Mouse (Mus musculus): ENCODE data around the gene Cyp24a1. TPM values are rescaled to one million over a fixed set of nuclear protein-coding genes. Genes with fewer than 3 reads are reported as not detected.

Gene Cyp24a1
- polyA plus RNA-seq, 1 experiment: 0.04 TPM

- Histone ChIP-seq H3K27ac (ENCODE audit: control insufficient read depth, insufficient read depth, low read length) (no peak overlapping the region), H3K36me3 (ENCODE audit: control insufficient read depth, insufficient read depth, low read length) (no peaks in the 10 kb centered on the region), H3K4me3 (ENCODE audit: control insufficient read depth, insufficient read depth, low read length) (no peak overlapping the region), H3K27me3 (ENCODE audit: control insufficient read depth, insufficient read depth, low read length) (no peaks in the 10 kb centered on the region), H3K4me1 (replicated peaks; ENCODE audit: control insufficient read depth, insufficient read depth, low read length) (no peaks in the 10 kb centered on the region)
- DNase-seq: peak; percentile 63
- TF ChIP-seq CTCF (IDR thresholded peaks at IDR 0.05; ENCODE audit: borderline replicate concordance, control insufficient read depth, extremely low read depth, insufficient read depth, low read length, poor library complexity) (no peak), POLR2A (IDR thresholded peaks at IDR 0.05; ENCODE audit: control insufficient read depth, extremely low read depth, insufficient read depth, low read length, poor library complexity) (no peak)
- 15% methylated on average over 9 of the region's 9 CpGs for WGBS
Observed at GRCm38 (mm10) chr2:170450933-170451332, 46.0 kb downstream of the Cyp24a1 start.

GRCm38 (mm10) chr2:170447651-170448050, 49.3 kb downstream of the Cyp24a1 start:
- TF ChIP-seq POLR2A (IDR thresholded peaks at IDR 0.05; ENCODE audit: control insufficient read depth, extremely low read depth, insufficient read depth, low read length, poor library complexity) (no peak), CTCF (IDR thresholded peaks at IDR 0.05; ENCODE audit: borderline replicate concordance, control insufficient read depth, extremely low read depth, insufficient read depth, low read length, poor library complexity) (no peak)
- Histone ChIP-seq H3K36me3 (ENCODE audit: control insufficient read depth, insufficient read depth, low read length) (no peaks in the 10 kb centered on the region), H3K27me3 (ENCODE audit: control insufficient read depth, insufficient read depth, low read length) (no peaks in the 10 kb centered on the region), H3K4me1 (replicated peaks; ENCODE audit: control insufficient read depth, insufficient read depth, low read length) (no peaks in the 10 kb centered on the region), H3K27ac (ENCODE audit: control insufficient read depth, insufficient read depth, low read length) (no peak overlapping the region), H3K4me3 (ENCODE audit: control insufficient read depth, insufficient read depth, low read length) (no peak overlapping the region)
- WGBS: 85% methylated on average over 10 of the region's 10 CpGs
- DNase-seq: no peak

GRCm38 (mm10) chr2:170446843-170447383, 50.0 kb downstream of the Cyp24a1 start:
- TF ChIP-seq CTCF (IDR thresholded peaks at IDR 0.05; ENCODE audit: borderline replicate concordance, control insufficient read depth, extremely low read depth, insufficient read depth, low read length, poor library complexity) (no peak), POLR2A (IDR thresholded peaks at IDR 0.05; ENCODE audit: control insufficient read depth, extremely low read depth, insufficient read depth, low read length, poor library complexity) (no peak)
- no peaks in the 10 kb centered on the region for H3K4me1 ChIP-seq (replicated peaks; ENCODE audit: control insufficient read depth, insufficient read depth, low read length)
- no peak overlapping the region for H3K27ac ChIP-seq (ENCODE audit: control insufficient read depth, insufficient read depth, low read length)
- WGBS: 88% methylated on average over 5 of the region's 5 CpGs
- H3K36me3 ChIP-seq (ENCODE audit: control insufficient read depth, insufficient read depth, low read length): no peaks in the 10 kb centered on the region
- H3K27me3 ChIP-seq (ENCODE audit: control insufficient read depth, insufficient read depth, low read length): no peaks in the 10 kb centered on the region
- no peak for DNase-seq
- H3K4me3 ChIP-seq (ENCODE audit: control insufficient read depth, insufficient read depth, low read length): no peak overlapping the region

GRCm38 (mm10) chr2:170445861-170446260, 51.1 kb downstream of the Cyp24a1 start:
- H3K27ac ChIP-seq (ENCODE audit: control insufficient read depth, insufficient read depth, low read length): no peak overlapping the region
- H3K4me3 ChIP-seq (ENCODE audit: control insufficient read depth, insufficient read depth, low read length): no peak overlapping the region
- no peaks in the 10 kb centered on the region for H3K27me3 ChIP-seq (ENCODE audit: control insufficient read depth, insufficient read depth, low read length)
- no peak for DNase-seq
- no peaks in the 10 kb centered on the region for H3K4me1 ChIP-seq (replicated peaks; ENCODE audit: control insufficient read depth, insufficient read depth, low read length)
- WGBS: 76% methylated on average over 5 of the region's 5 CpGs
- no peak for TF ChIP-seq CTCF (IDR thresholded peaks at IDR 0.05; ENCODE audit: borderline replicate concordance, control insufficient read depth, extremely low read depth, insufficient read depth, low read length, poor library complexity)
- TF ChIP-seq POLR2A (IDR thresholded peaks at IDR 0.05; ENCODE audit: control insufficient read depth, extremely low read depth, insufficient read depth, low read length, poor library complexity): no peak
- no peaks in the 10 kb centered on the region for H3K36me3 ChIP-seq (ENCODE audit: control insufficient read depth, insufficient read depth, low read length)

- TF ChIP-seq POLR2A (IDR thresholded peaks at IDR 0.05; ENCODE audit: control insufficient read depth, extremely low read depth, insufficient read depth, low read length, poor library complexity): no peak
- TF ChIP-seq CTCF (IDR thresholded peaks at IDR 0.05; ENCODE audit: borderline replicate concordance, control insufficient read depth, extremely low read depth, insufficient read depth, low read length, poor library complexity): no peak
- Histone ChIP-seq H3K27ac (ENCODE audit: control insufficient read depth, insufficient read depth, low read length) (no peak overlapping the region), H3K27me3 (ENCODE audit: control insufficient read depth, insufficient read depth, low read length) (no peaks in the 10 kb centered on the region), H3K36me3 (ENCODE audit: control insufficient read depth, insufficient read depth, low read length) (no peaks in the 10 kb centered on the region), H3K4me1 (replicated peaks; ENCODE audit: control insufficient read depth, insufficient read depth, low read length) (no peaks in the 10 kb centered on the region), H3K4me3 (ENCODE audit: control insufficient read depth, insufficient read depth, low read length) (no peak overlapping the region)
- DNase-seq: peak; percentile 25
- 71% methylated on average over 3 of the region's 3 CpGs for WGBS
Observed at GRCm38 (mm10) chr2:170442535-170442934, 54.4 kb downstream of the Cyp24a1 start.

- 89% methylated on average over 13 of the region's 13 CpGs for WGBS
- H3K4me1 ChIP-seq (replicated peaks; ENCODE audit: control insufficient read depth, insufficient read depth, low read length): no peaks in the 10 kb centered on the region
- TF ChIP-seq POLR2A (IDR thresholded peaks at IDR 0.05; ENCODE audit: control insufficient read depth, extremely low read depth, insufficient read depth, low read length, poor library complexity): no peak
- TF ChIP-seq CTCF (IDR thresholded peaks at IDR 0.05; ENCODE audit: borderline replicate concordance, control insufficient read depth, extremely low read depth, insufficient read depth, low read length, poor library complexity): no peak
- DNase-seq: no peak
- H3K4me3 ChIP-seq (ENCODE audit: control insufficient read depth, insufficient read depth, low read length): no peak overlapping the region
- H3K27me3 ChIP-seq (ENCODE audit: control insufficient read depth, insufficient read depth, low read length): no peaks in the 10 kb centered on the region
- no peak overlapping the region for H3K27ac ChIP-seq (ENCODE audit: control insufficient read depth, insufficient read depth, low read length)
- no peaks in the 10 kb centered on the region for H3K36me3 ChIP-seq (ENCODE audit: control insufficient read depth, insufficient read depth, low read length)
Observed at GRCm38 (mm10) chr2:170438782-170439181, 58.2 kb downstream of the Cyp24a1 start.

GRCm38 (mm10) chr2:170436204-170436603, 60.7 kb downstream of the Cyp24a1 start:
- no peak for DNase-seq
- WGBS: 10% methylated on average over 4 of the region's 4 CpGs

More at GRCm38 (mm10) chr2:170436204-170436603, 60.7 kb downstream of the Cyp24a1 start:
- no peak overlapping the region for H3K4me3 ChIP-seq (ENCODE audit: control insufficient read depth, insufficient read depth, low read length)
- no peaks in the 10 kb centered on the region for H3K36me3 ChIP-seq (ENCODE audit: control insufficient read depth, insufficient read depth, low read length)
- no peaks in the 10 kb centered on the region for H3K4me1 ChIP-seq (replicated peaks; ENCODE audit: control insufficient read depth, insufficient read depth, low read length)
- no peak for TF ChIP-seq CTCF (IDR thresholded peaks at IDR 0.05; ENCODE audit: borderline replicate concordance, control insufficient read depth, extremely low read depth, insufficient read depth, low read length, poor library complexity)
- no peak for TF ChIP-seq POLR2A (IDR thresholded peaks at IDR 0.05; ENCODE audit: control insufficient read depth, extremely low read depth, insufficient read depth, low read length, poor library complexity)
- H3K27me3 ChIP-seq (ENCODE audit: control insufficient read depth, insufficient read depth, low read length): no peaks in the 10 kb centered on the region
- no peak overlapping the region for H3K27ac ChIP-seq (ENCODE audit: control insufficient read depth, insufficient read depth, low read length)

Other genes with a start within 250 kb of the Cyp24a1 start
- gene Bcas1, start 69.3 kb downstream of the Cyp24a1 start, polyA plus RNA-seq (2012; rRNA removed): 0.32 and 0.43 TPM in 2 replicates
- 10.8 and 12.0 TPM in 2 replicates for gene Pfdn4, start 717 bp downstream of the Cyp24a1 start, polyA plus RNA-seq (2012; rRNA removed)
- gene 4930470P17Rik, start 104.9 kb upstream of the Cyp24a1 start, polyA plus RNA-seq (2012; rRNA removed): not detected in 2 replicates
- gene Dok5, start 234.7 kb upstream of the Cyp24a1 start, polyA plus RNA-seq (2012; rRNA removed): 0.18 and 0.63 TPM in 2 replicates

All from thymus, adult 2 months (tissue).